Mouse (Mus musculus) kidney, embryonic 14.5 days (tissue): Measurements from ENCODE around the gene Wdr20. TPM values are rescaled to one million over a fixed set of nuclear protein-coding genes. Genes with fewer than 3 reads are reported as not detected.

ENCODE experiments used
- ATAC-seq: fragments of 200-750 bp; cut with Nextera tagmentation; 2 replicates; pipeline ENCODE4 v1.8.0; 2017; ENCODE audit warnings: moderate number of reproducible peaks, mild to moderate bottlenecking, moderate TSS enrichment, moderate library complexity; ENCODE audit not compliant: low FRiP score, low TSS enrichment
- H3K27ac ChIP-seq: fragments of 300-500 bp; sonication (generic); 2 replicates; pipeline ENCODE4 v1.5.1; 2014; ENCODE audit warnings: low read depth, mild to moderate bottlenecking, low read length, moderate library complexity, mixed read lengths
- H3K27me3 ChIP-seq: fragments of 300-500 bp; sonication (generic); 2 replicates; pipeline ENCODE4 v1.6.1; 2014; ENCODE audit warnings: mild to moderate bottlenecking, low read length; ENCODE audit not compliant: control insufficient read depth, insufficient read depth
- H3K36me3 ChIP-seq: fragments of 300-500 bp; sonication (generic); 2 replicates; pipeline ENCODE4 v1.6.1; 2014; ENCODE audit warnings: low read length, mixed read lengths; ENCODE audit not compliant: control insufficient read depth, insufficient read depth
- H3K4me1 ChIP-seq: fragments of 300-500 bp; sonication (generic); 2 replicates; pipeline ENCODE4 v1.6.1; 2014; ENCODE audit warnings: low read length, mixed read lengths; ENCODE audit not compliant: control insufficient read depth, insufficient read depth
- H3K4me2 ChIP-seq: fragments of 300-500 bp; sonication (generic); replicated peaks from 2 replicates; pipeline ENCODE4 v1.6.1; 2014; ENCODE audit warnings: low read depth, mild to moderate bottlenecking, low read length
- H3K4me3 ChIP-seq: fragments of 300-500 bp; sonication (generic); 2 replicates; pipeline ENCODE4 v1.5.1; 2014; ENCODE audit warnings: mild to moderate bottlenecking, low read length
- H3K9ac ChIP-seq: fragments of 300-500 bp; sonication (generic); 2 replicates; pipeline ENCODE4 v1.6.1; 2014; ENCODE audit warnings: low read depth, mild to moderate bottlenecking, low read length, moderate library complexity
- H3K9me3 ChIP-seq: fragments of 300-500 bp; sonication (generic); 2 replicates; pipeline ENCODE4 v1.6.1; 2016; ENCODE audit warnings: low read length; ENCODE audit not compliant: control insufficient read depth
- WGBS: fragments of 180-500 bp; shearing (Covaris S2); extraction: QIAGEN DNeasy Blood & Tissue Kit; methylation state at CpG from one replicate; pipeline ENCODE4 v1.1.7; 2014; 5-methylcytosine and 5-hydroxymethylcytosine counted together
- polyA plus RNA-seq: library from polyadenylated mRNA; unstranded; fragments of >200 nt; fragmentation: Nextera tagmentation; extraction: Ambion mirVana; gene quantifications from 2 replicates; pipeline ENCODE4 v1.2.1, GENCODE M21; 2014

Wdr20 gene
- polyA plus RNA-seq, 1 experiment from 2014 or later, result 24.5 TPM

DNA sequence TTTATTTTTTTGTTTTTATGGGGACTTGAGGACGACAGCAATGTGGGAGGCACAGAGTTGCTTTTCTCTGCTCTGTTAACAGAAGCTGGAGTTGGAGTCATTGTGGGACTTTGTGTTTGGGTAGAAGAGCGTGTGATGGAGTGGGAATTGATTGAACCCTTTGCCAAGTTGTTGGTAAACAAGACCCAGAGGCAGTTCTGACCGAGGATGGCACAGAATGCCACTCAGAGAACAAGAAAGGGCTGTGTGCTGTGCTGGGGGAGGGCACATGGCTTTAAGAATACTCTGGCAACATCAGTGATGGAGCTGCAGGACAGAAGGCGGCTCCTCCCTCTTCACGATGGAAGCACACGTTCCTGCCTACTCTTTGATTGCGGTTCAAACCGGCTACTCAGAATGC, 43.4 kb downstream of the Wdr20 start:
- Histone ChIP-seq H3K9ac (no peak overlapping the region), H3K36me3 (peaks cover 15% of the 10 kb centered on the region), H3K4me2 (no peak overlapping the region), H3K27me3 (no peaks in the 10 kb centered on the region), H3K4me1 (no peaks in the 10 kb centered on the region), H3K9me3 (no peaks in the 10 kb centered on the region), H3K4me3 (no peak overlapping the region), H3K27ac (no peak overlapping the region)
- ATAC-seq, result no peak
- 86% methylated on average over 8 of the region's 8 CpGs for WGBS

- Histone ChIP-seq H3K4me1 (no peaks in the 10 kb centered on the region), H3K27ac (no peak overlapping the region), H3K27me3 (no peaks in the 10 kb centered on the region), H3K4me3 (no peak overlapping the region), H3K9ac (no peak overlapping the region), H3K4me2 (no peak overlapping the region), H3K9me3 (no peaks in the 10 kb centered on the region), H3K36me3 (peaks cover 15% of the 10 kb centered on the region)
- ATAC-seq, result no peak
- 96% methylated on average over 1 of the region's 1 CpGs for WGBS
Observed at GRCm38 (mm10) chr12:110782278-110782677, 44.5 kb downstream of the Wdr20 start.

- Histone ChIP-seq H3K9me3 (no peaks in the 10 kb centered on the region), H3K27ac (no peak overlapping the region), H3K4me1 (no peaks in the 10 kb centered on the region), H3K4me2 (no peak overlapping the region), H3K9ac (no peak overlapping the region), H3K27me3 (no peaks in the 10 kb centered on the region), H3K36me3 (peaks cover 15% of the 10 kb centered on the region), H3K4me3 (no peak overlapping the region)
- WGBS, result 97% methylated on average over 2 of the region's 2 CpGs
- ATAC-seq, result no peak
Observed at GRCm38 (mm10) chr12:110784211-110784610, 46.5 kb downstream of the Wdr20 start.

GRCm38 (mm10) chr12:110786243-110786642, 48.5 kb downstream of the Wdr20 start:
- Histone ChIP-seq H3K4me2 (no peak overlapping the region), H3K9ac (no peak overlapping the region), H3K4me1 (no peaks in the 10 kb centered on the region), H3K36me3 (peaks cover 6% of the 10 kb centered on the region), H3K4me3 (no peak overlapping the region), H3K27ac (no peak overlapping the region), H3K27me3 (no peaks in the 10 kb centered on the region), H3K9me3 (no peaks in the 10 kb centered on the region)
- WGBS, result 77% methylated on average over 4 of the region's 4 CpGs
- ATAC-seq, result no peak

GRCm38 (mm10) chr12:110790580-110790979, 52.8 kb downstream of the Wdr20 start:
- WGBS, result 96% methylated on average over 4 of the region's 4 CpGs
- H3K36me3 ChIP-seq, result peaks cover 9% of the 10 kb centered on the region; the same call in 1 of the 2 replicates
- H3K4me1 ChIP-seq, result no peaks in the 10 kb centered on the region
- ATAC-seq, result no peak
- no peak overlapping the region for H3K4me2 ChIP-seq
- H3K9me3 ChIP-seq, result no peaks in the 10 kb centered on the region
- H3K9ac ChIP-seq, result no peak overlapping the region
- H3K4me3 ChIP-seq, result no peak overlapping the region
- H3K27ac ChIP-seq, result no peak overlapping the region
- no peaks in the 10 kb centered on the region for H3K27me3 ChIP-seq

- no peak for ATAC-seq
- no peaks in the 10 kb centered on the region for H3K27me3 ChIP-seq
- no peak overlapping the region for H3K27ac ChIP-seq
- no peak overlapping the region for H3K4me3 ChIP-seq
- peaks cover 9% of the 10 kb centered on the region; the same call in 1 of the 2 replicates for H3K36me3 ChIP-seq
- H3K9me3 ChIP-seq, result no peaks in the 10 kb centered on the region
- H3K4me2 ChIP-seq, result no peak overlapping the region
- 93% methylated on average over 8 of the region's 8 CpGs for WGBS
- no peaks in the 10 kb centered on the region for H3K4me1 ChIP-seq
- no peak overlapping the region for H3K9ac ChIP-seq
Observed at GRCm38 (mm10) chr12:110791026-110791425, 53.3 kb downstream of the Wdr20 start.

DNA sequence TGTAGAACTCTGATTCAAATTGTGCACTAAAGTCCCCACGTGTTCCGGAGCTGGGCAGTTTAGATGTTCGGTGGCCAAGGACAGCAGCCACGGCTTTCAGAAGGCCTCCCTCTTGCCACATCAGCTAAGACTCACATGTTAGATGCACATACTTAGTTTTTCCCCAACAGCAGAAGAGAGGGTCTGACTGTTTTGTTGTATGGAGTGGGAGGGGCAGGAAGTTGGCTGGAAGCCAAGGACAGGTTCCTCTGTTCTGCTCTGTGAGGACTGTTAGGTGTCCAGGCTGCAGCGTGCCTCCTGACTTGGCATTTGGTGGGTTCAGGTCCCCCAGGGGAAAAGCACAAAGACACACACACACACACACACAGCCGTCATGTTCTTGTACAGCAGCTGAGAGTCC, 57.3 kb downstream of the Wdr20 start:
- no peak for ATAC-seq
- WGBS, result 86% methylated on average over 6 of the region's 6 CpGs

DNA sequence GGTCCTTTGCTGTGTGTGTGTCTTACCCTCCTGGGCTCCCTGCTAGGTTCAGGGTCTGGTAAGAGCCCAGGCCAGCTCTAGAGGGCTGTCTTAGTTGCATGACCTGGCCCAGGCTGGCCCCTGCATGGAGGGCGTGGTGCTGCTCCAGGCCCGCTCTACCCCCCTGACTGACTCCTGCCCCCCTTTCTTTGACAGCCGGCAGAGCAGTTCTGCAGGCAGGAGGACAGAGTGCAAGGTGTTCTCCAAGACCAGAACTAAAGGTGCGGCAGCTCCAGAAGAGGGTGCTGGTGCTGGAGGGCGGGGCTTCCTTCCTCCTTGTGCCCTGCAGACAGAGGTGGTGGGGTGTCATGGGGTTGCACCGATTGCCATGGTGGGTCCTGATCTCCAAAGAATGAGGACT, 59.0 kb downstream of the Wdr20 start:
- ATAC-seq, result no peak
- Histone ChIP-seq H3K9ac (no peak overlapping the region), H3K9me3 (no peaks in the 10 kb centered on the region), H3K36me3 (peaks cover 9% of the 10 kb centered on the region; the same call in 1 of the 2 replicates), H3K27ac (no peak overlapping the region), H3K4me2 (no peak overlapping the region), H3K27me3 (no peaks in the 10 kb centered on the region), H3K4me1 (no peaks in the 10 kb centered on the region), H3K4me3 (no peak overlapping the region)
- 77% methylated on average over 6 of the region's 6 CpGs for WGBS

More for the DNA sequence above, 57.3 kb downstream of the Wdr20 start:
- Histone ChIP-seq H3K36me3 (peaks cover 9% of the 10 kb centered on the region; the same call in 1 of the 2 replicates), H3K27me3 (no peaks in the 10 kb centered on the region), H3K9me3 (no peaks in the 10 kb centered on the region), H3K9ac (no peak overlapping the region), H3K4me1 (no peaks in the 10 kb centered on the region), H3K4me3 (no peak overlapping the region), H3K27ac (no peak overlapping the region), H3K4me2 (no peak overlapping the region)

GRCm38 (mm10) chr12:110797202-110797601, 59.5 kb downstream of the Wdr20 start:
- Histone ChIP-seq H3K4me1 (no peaks in the 10 kb centered on the region), H3K9ac (no peak overlapping the region), H3K36me3 (peaks cover 9% of the 10 kb centered on the region; the same call in 1 of the 2 replicates), H3K27ac (no peak overlapping the region), H3K4me2 (no peak overlapping the region), H3K27me3 (no peaks in the 10 kb centered on the region), H3K4me3 (no peak overlapping the region), H3K9me3 (no peaks in the 10 kb centered on the region)
- ATAC-seq, result no peak
- 90% methylated on average over 6 of the region's 6 CpGs for WGBS
